Mouse (Mus musculus): Measurements from ENCODE around the gene 3110018I06Rik. TPM values are rescaled to one million over a fixed set of nuclear protein-coding genes. Genes with fewer than 3 reads are reported as not detected.

Gene 3110018I06Rik
- polyA plus RNA-seq (2015; fragmentation: Nextera tagmentation; extraction: Ambion mirVana) = not detected in 2 replicates

GRCm38 (mm10) chr12:107488371-107488770 lies at the start of gene 3110018I06Rik:
Gene 3110018I06Rik (plus strand): TSS chr12:107488632.
- ATAC-seq (replicated peaks; ENCODE audit: extremely low read depth, insufficient read depth, low FRiP score) = no peak
- H3K36me3 ChIP-seq (ENCODE audit: control insufficient read depth, insufficient read depth) = no peaks in the 10 kb centered on the region
- no peak within 1 kb of the TSS for H3K27ac ChIP-seq (ENCODE audit: low read length)
- peaks cover 4% of the 10 kb centered on the region for H3K9me3 ChIP-seq (replicated peaks; ENCODE audit: control insufficient read depth, low read length)
- no peaks in the 10 kb centered on the region for H3K27me3 ChIP-seq (ENCODE audit: control insufficient read depth, insufficient read depth, low read length)
- WGBS = 66% methylated on average over 6 of the region's 6 CpGs
- no peak within 1 kb of the TSS for H3K9ac ChIP-seq (ENCODE audit: low read length)
- H3K4me2 ChIP-seq (ENCODE audit: low read depth, low read length) = no peak within 1 kb of the TSS
- H3K4me3 ChIP-seq (ENCODE audit: low read length) = no peak within 1 kb of the TSS
- H3K4me1 ChIP-seq (ENCODE audit: control insufficient read depth, insufficient read depth, low read length) = no peaks in the 10 kb centered on the region

GRCm38 (mm10) chr12:107444681-107445080 lies 43.8 kb upstream of the 3110018I06Rik start:
- Histone ChIP-seq H3K4me3 (ENCODE audit: low read length) (no peak overlapping the region), H3K36me3 (ENCODE audit: control insufficient read depth, insufficient read depth) (no peaks in the 10 kb centered on the region), H3K9me3 (replicated peaks; ENCODE audit: control insufficient read depth, low read length) (no peaks in the 10 kb centered on the region), H3K4me2 (ENCODE audit: low read depth, low read length) (no peak overlapping the region), H3K4me1 (ENCODE audit: control insufficient read depth, insufficient read depth, low read length) (no peaks in the 10 kb centered on the region), H3K9ac (ENCODE audit: low read length) (no peak overlapping the region), H3K27me3 (ENCODE audit: control insufficient read depth, insufficient read depth, low read length) (no peaks in the 10 kb centered on the region), H3K27ac (ENCODE audit: low read length) (no peak overlapping the region)
- WGBS = 89% methylated on average over 7 of the region's 7 CpGs
- no peak for ATAC-seq (replicated peaks; ENCODE audit: extremely low read depth, insufficient read depth, low FRiP score)

GRCm38 (mm10) chr12:107457835-107458234 lies 30.6 kb upstream of the 3110018I06Rik start:
- no peak overlapping the region for H3K4me3 ChIP-seq (ENCODE audit: low read length)
- 38% methylated on average over 9 of the region's 9 CpGs for WGBS
- no peak for ATAC-seq (replicated peaks; ENCODE audit: extremely low read depth, insufficient read depth, low FRiP score)
- H3K9ac ChIP-seq (ENCODE audit: low read length) = no peak overlapping the region
- H3K9me3 ChIP-seq (replicated peaks; ENCODE audit: control insufficient read depth, low read length) = no peaks in the 10 kb centered on the region
- no peaks in the 10 kb centered on the region for H3K4me1 ChIP-seq (ENCODE audit: control insufficient read depth, insufficient read depth, low read length)
- H3K27me3 ChIP-seq (ENCODE audit: control insufficient read depth, insufficient read depth, low read length) = no peaks in the 10 kb centered on the region
- no peaks in the 10 kb centered on the region for H3K36me3 ChIP-seq (ENCODE audit: control insufficient read depth, insufficient read depth)
- 0 out of 2 replicates have a peak overlapping the region, but pooled peaks have one; percentile 14 for H3K4me2 ChIP-seq (ENCODE audit: low read depth, low read length)
- no peak overlapping the region for H3K27ac ChIP-seq (ENCODE audit: low read length)

- no peak overlapping the region for H3K27ac ChIP-seq (ENCODE audit: low read length)
- ATAC-seq (replicated peaks; ENCODE audit: extremely low read depth, insufficient read depth, low FRiP score) = no peak
- H3K4me3 ChIP-seq (ENCODE audit: low read length) = no peak overlapping the region
- H3K36me3 ChIP-seq (ENCODE audit: control insufficient read depth, insufficient read depth) = no peaks in the 10 kb centered on the region
- no peaks in the 10 kb centered on the region for H3K9me3 ChIP-seq (replicated peaks; ENCODE audit: control insufficient read depth, low read length)
- H3K4me2 ChIP-seq (ENCODE audit: low read depth, low read length) = no peak overlapping the region
- H3K27me3 ChIP-seq (ENCODE audit: control insufficient read depth, insufficient read depth, low read length) = no peaks in the 10 kb centered on the region
- no peaks in the 10 kb centered on the region for H3K4me1 ChIP-seq (ENCODE audit: control insufficient read depth, insufficient read depth, low read length)
- 9% methylated on average over 5 of the region's 5 CpGs for WGBS
- no peak overlapping the region for H3K9ac ChIP-seq (ENCODE audit: low read length)
Measured at GRCm38 (mm10) chr12:107464731-107465130, 23.7 kb upstream of the 3110018I06Rik start.

- H3K27me3 ChIP-seq (ENCODE audit: control insufficient read depth, insufficient read depth, low read length) = no peaks in the 10 kb centered on the region
- no peak overlapping the region for H3K9ac ChIP-seq (ENCODE audit: low read length)
- H3K36me3 ChIP-seq (ENCODE audit: control insufficient read depth, insufficient read depth) = no peaks in the 10 kb centered on the region
- H3K27ac ChIP-seq (ENCODE audit: low read length) = no peak overlapping the region
- WGBS = 65% methylated on average over 12 of the region's 12 CpGs
- no peak for ATAC-seq (replicated peaks; ENCODE audit: extremely low read depth, insufficient read depth, low FRiP score)
- no peaks in the 10 kb centered on the region for H3K9me3 ChIP-seq (replicated peaks; ENCODE audit: control insufficient read depth, low read length)
- no peaks in the 10 kb centered on the region for H3K4me1 ChIP-seq (ENCODE audit: control insufficient read depth, insufficient read depth, low read length)
- H3K4me3 ChIP-seq (ENCODE audit: low read length) = no peak overlapping the region
- H3K4me2 ChIP-seq (ENCODE audit: low read depth, low read length) = no peak overlapping the region
Measured at GRCm38 (mm10) chr12:107476441-107477291, 11.8 kb upstream of the 3110018I06Rik start.

- 14% methylated on average over 3 of the region's 3 CpGs for WGBS
- ATAC-seq (replicated peaks; ENCODE audit: extremely low read depth, insufficient read depth, low FRiP score) = no peak
- Histone ChIP-seq H3K4me1 (ENCODE audit: control insufficient read depth, insufficient read depth, low read length) (no peaks in the 10 kb centered on the region), H3K4me2 (ENCODE audit: low read depth, low read length) (no peak overlapping the region), H3K36me3 (ENCODE audit: control insufficient read depth, insufficient read depth) (no peaks in the 10 kb centered on the region), H3K27ac (ENCODE audit: low read length) (no peak overlapping the region), H3K27me3 (ENCODE audit: control insufficient read depth, insufficient read depth, low read length) (no peaks in the 10 kb centered on the region), H3K9ac (ENCODE audit: low read length) (no peak overlapping the region), H3K9me3 (replicated peaks; ENCODE audit: control insufficient read depth, low read length) (no peaks in the 10 kb centered on the region), H3K4me3 (ENCODE audit: low read length) (no peak overlapping the region)
Measured at GRCm38 (mm10) chr12:107479350-107479749, 9.1 kb upstream of the 3110018I06Rik start.

- H3K27ac ChIP-seq (ENCODE audit: low read length) = no peak overlapping the region
- no peak overlapping the region for H3K4me3 ChIP-seq (ENCODE audit: low read length)
- peaks cover 4% of the 10 kb centered on the region for H3K9me3 ChIP-seq (replicated peaks; ENCODE audit: control insufficient read depth, low read length)
- H3K36me3 ChIP-seq (ENCODE audit: control insufficient read depth, insufficient read depth) = no peaks in the 10 kb centered on the region
- H3K9ac ChIP-seq (ENCODE audit: low read length) = no peak overlapping the region
- H3K4me1 ChIP-seq (ENCODE audit: control insufficient read depth, insufficient read depth, low read length) = no peaks in the 10 kb centered on the region
- no peak for ATAC-seq (replicated peaks; ENCODE audit: extremely low read depth, insufficient read depth, low FRiP score)
- no peaks in the 10 kb centered on the region for H3K27me3 ChIP-seq (ENCODE audit: control insufficient read depth, insufficient read depth, low read length)
- H3K4me2 ChIP-seq (ENCODE audit: low read depth, low read length) = no peak overlapping the region
- WGBS = 76% methylated on average over 5 of the region's 5 CpGs
Measured at GRCm38 (mm10) chr12:107483031-107483430, 5.4 kb upstream of the 3110018I06Rik start.

GRCm38 (mm10) chr12:107491344-107491743 lies 2.9 kb downstream of the 3110018I06Rik start:
- WGBS = 30% methylated on average over 1 of the region's 1 CpGs
- Histone ChIP-seq H3K4me1 (ENCODE audit: control insufficient read depth, insufficient read depth, low read length) (no peaks in the 10 kb centered on the region), H3K9ac (ENCODE audit: low read length) (no peak overlapping the region), H3K27ac (ENCODE audit: low read length) (no peak overlapping the region), H3K9me3 (replicated peaks; ENCODE audit: control insufficient read depth, low read length) (peaks cover 4% of the 10 kb centered on the region), H3K4me2 (ENCODE audit: low read depth, low read length) (no peak overlapping the region), H3K27me3 (ENCODE audit: control insufficient read depth, insufficient read depth, low read length) (no peaks in the 10 kb centered on the region), H3K4me3 (ENCODE audit: low read length) (no peak overlapping the region), H3K36me3 (ENCODE audit: control insufficient read depth, insufficient read depth) (no peaks in the 10 kb centered on the region)
- ATAC-seq (replicated peaks; ENCODE audit: extremely low read depth, insufficient read depth, low FRiP score) = 0 out of 2 replicates have a peak, but pooled peaks have one; percentile 37

GRCm38 (mm10) chr12:107496924-107497323 lies 8.5 kb downstream of the 3110018I06Rik start:
- Histone ChIP-seq H3K36me3 (ENCODE audit: control insufficient read depth, insufficient read depth) (no peaks in the 10 kb centered on the region), H3K27ac (ENCODE audit: low read length) (no peak overlapping the region), H3K4me3 (ENCODE audit: low read length) (no peak overlapping the region), H3K9ac (ENCODE audit: low read length) (no peak overlapping the region), H3K4me2 (ENCODE audit: low read depth, low read length) (no peak overlapping the region), H3K4me1 (ENCODE audit: control insufficient read depth, insufficient read depth, low read length) (no peaks in the 10 kb centered on the region), H3K27me3 (ENCODE audit: control insufficient read depth, insufficient read depth, low read length) (no peaks in the 10 kb centered on the region), H3K9me3 (replicated peaks; ENCODE audit: control insufficient read depth, low read length) (no peaks in the 10 kb centered on the region)
- 47% methylated on average over 5 of the region's 5 CpGs for WGBS
- ATAC-seq (replicated peaks; ENCODE audit: extremely low read depth, insufficient read depth, low FRiP score) = 0 out of 2 replicates have a peak, but pooled peaks have one; percentile 21
